Mouse (Mus musculus): Measurements from ENCODE around the gene Ggt1.

DNA sequence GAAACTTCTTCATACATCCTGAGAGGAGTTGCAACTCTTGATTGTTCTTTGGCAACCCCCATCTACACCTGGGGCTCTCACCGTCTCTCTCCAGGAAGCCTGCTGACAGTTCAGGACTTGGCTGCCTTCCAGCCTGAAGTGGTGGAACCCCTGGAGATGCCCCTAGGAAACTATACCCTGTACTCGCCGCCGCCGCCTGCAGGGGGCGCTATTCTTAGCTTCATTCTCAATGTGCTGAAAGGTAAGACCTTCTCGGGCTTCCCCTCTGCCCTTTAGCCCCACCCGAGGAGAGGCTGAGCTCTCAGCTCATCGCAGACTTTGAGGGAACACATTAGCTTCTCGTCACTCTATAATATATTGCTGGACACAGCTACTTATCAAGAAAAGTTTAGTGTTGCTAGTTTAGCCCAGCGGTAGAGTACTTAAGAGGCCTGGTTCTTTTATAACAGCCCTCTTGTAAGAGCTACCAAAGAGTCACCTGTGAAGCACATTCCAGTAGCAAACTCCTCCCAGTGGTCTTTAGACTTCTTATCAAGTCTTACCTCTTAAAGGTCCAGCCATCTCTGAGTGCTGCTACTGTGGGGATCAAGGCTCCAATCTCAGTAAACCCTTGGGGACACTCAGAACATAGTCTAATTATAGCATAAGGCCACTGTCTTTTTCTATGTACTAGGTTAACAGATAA, 43.9 kb downstream of the Ggt1 start:
- TF ChIP-seq CTCF (IDR thresholded peaks at IDR 0.05; ENCODE audit: extremely low read depth, insufficient read depth, low read length) = 0 out of 2 replicates have a peak, but pooled peaks have one; percentile 2
- no peak for TF ChIP-seq POLR2A (IDR thresholded peaks at IDR 0.05; ENCODE audit: extremely low read depth, insufficient read depth, low read length)
